Mouse (Mus musculus) C2C12 (cell line): ENCODE data around the gene Slc5a7. TPM values are rescaled to one million over a fixed set of nuclear protein-coding genes. Genes with fewer than 3 reads are reported as not detected.

ENCODE experiments used
- H3K27me3 ChIP-seq: one replicate; pipeline ENCODE4 v1.6.1; 2011; ENCODE audit not compliant: control insufficient read depth, insufficient read depth, insufficient read length
- H3K36me3 ChIP-seq: one replicate; pipeline ENCODE4 v1.6.1; 2011; ENCODE audit not compliant: control insufficient read depth, insufficient read depth
- H3K4me3 ChIP-seq: one replicate; pipeline ENCODE4 v1.5.1; 2011; ENCODE audit warnings: mild to moderate bottlenecking, control low read depth; ENCODE audit not compliant: poor library complexity, insufficient read depth, severe bottlenecking
- H3K79me2 ChIP-seq: one replicate; pipeline ENCODE4 v1.6.1; 2011; ENCODE audit not compliant: control insufficient read depth, insufficient read depth
- H3K79me3 ChIP-seq: one replicate; pipeline ENCODE4 v1.6.1; 2011; ENCODE audit warnings: low read depth, control low read depth
- H3ac ChIP-seq: one replicate; pipeline ENCODE3; 2011; ENCODE audit warnings: low read depth; ENCODE audit not compliant: control insufficient read depth, insufficient read length
- CEBPB ChIP-seq: IDR thresholded peaks from one replicate; pipeline ENCODE4 v1.6.1; 2011; ENCODE audit warnings: low read depth, mild to moderate bottlenecking, control low read depth, moderate library complexity
- CTCF ChIP-seq: IDR thresholded peaks from one replicate; pipeline ENCODE4 v1.5.1; 2011; ENCODE audit not compliant: control insufficient read depth, insufficient read depth, insufficient read length
- FOSL1 ChIP-seq: IDR thresholded peaks from one replicate; pipeline ENCODE4 v1.8.0; 2011; ENCODE audit warnings: mild to moderate bottlenecking, low read length; ENCODE audit not compliant: poor library complexity, insufficient read depth, severe bottlenecking
- MAX ChIP-seq: IDR thresholded peaks from one replicate; pipeline ENCODE4 v1.6.1; 2011; ENCODE audit warnings: mild to moderate bottlenecking, control low read depth
- MYOD1 ChIP-seq: IDR thresholded peaks from one replicate; pipeline ENCODE4 v1.6.1; 2011; ENCODE audit warnings: low read depth; ENCODE audit not compliant: control insufficient read depth, insufficient read length
- MYOG ChIP-seq: IDR thresholded peaks from one replicate; pipeline ENCODE4 v1.6.1; 2011; ENCODE audit not compliant: control insufficient read depth, insufficient read length; ENCODE audit errors: extremely low read depth
- USF1 ChIP-seq: IDR thresholded peaks from one replicate; pipeline ENCODE4 v1.6.1; 2011; ENCODE audit warnings: low read depth, mild to moderate bottlenecking, control low read depth, moderate library complexity
- long read RNA-seq, 2 experiments: library from polyadenylated mRNA; unstranded; transcript quantifications; one replicate each; pipeline ENCODE4 v2.0.0; 2019 to 2020
- polyA plus RNA-seq: library from polyadenylated mRNA; unstranded; fragments of >200 nt; fragmentation: generic; extraction: Trizol; gene quantifications from one replicate; pipeline ENCODE4 v1.2.1, GENCODE M21; 2012; ENCODE audit warnings: missing spikeins

Gene Slc5a7
- polyA plus RNA-seq = 0.04 TPM
- long read RNA-seq, experiment 1 = 0 reads
- long read RNA-seq, experiment 2, partial matches to known transcripts = 0 of 2 reads
- long read RNA-seq, experiment 2, other reads (novel, unspliced or antisense) = 2 of 2 reads

DNA sequence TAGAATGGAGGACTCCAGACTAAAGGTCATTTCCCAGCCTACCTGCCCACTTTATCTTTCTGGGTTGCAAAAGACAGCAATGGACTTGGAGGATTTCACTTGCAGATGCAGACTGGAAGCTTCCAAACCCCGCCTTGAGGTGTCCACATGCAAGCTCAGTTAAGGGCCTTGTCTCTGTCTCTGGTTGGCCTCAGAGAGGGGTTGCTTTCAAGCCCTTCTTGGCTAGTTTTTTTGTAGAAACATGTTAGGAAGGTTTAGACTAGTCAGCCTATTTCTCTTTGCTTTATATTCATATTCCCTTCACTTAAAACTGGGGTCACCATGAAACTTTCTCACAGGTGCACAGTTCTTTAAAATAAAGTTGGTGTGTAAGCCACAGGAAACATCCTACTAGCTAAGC lies at the start of gene Slc5a7:
Slc5a7 (minus strand) TSS at position 101 of the 400 bp plus-strand sequence.
- H3K4me3 ChIP-seq = no peak within 1 kb of the TSS
- no peaks in the 10 kb centered on the region for H3K79me3 ChIP-seq
- H3K36me3 ChIP-seq = no peaks in the 10 kb centered on the region
- no peak within 1 kb of the TSS for H3ac ChIP-seq
- H3K27me3 ChIP-seq = no peaks in the 10 kb centered on the region
- H3K79me2 ChIP-seq = no peaks in the 10 kb centered on the region
- TF ChIP-seq USF1 (no peak), MYOG (no peak), MYOD1 (no peak), CTCF (no peak), MAX (no peak), CEBPB (no peak), FOSL1 (no peak)

DNA sequence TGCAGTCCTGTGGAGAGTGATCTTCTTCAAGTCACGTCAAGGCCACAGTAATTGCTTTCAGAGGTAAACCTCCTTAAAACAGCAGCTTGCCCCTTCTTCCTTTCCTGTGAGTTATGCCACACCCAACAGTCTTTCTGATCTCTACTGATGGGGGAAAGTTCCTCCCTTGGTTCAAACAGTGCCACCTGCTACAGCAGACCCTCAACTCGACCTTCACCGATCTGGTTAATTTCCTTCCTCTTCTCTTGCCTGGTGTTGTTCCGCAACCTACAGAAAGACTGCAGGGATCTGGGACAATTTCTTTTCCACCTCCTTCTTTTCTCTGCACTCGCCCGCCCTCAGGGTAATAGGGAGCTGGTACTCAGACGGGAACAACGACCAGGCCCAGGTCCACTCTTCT lies 48.8 kb upstream of the Slc5a7 start:
- H3K79me3 ChIP-seq = no peaks in the 10 kb centered on the region
- no peaks in the 10 kb centered on the region for H3K36me3 ChIP-seq
- H3ac ChIP-seq = no peak overlapping the region
- no peak overlapping the region for H3K4me3 ChIP-seq
- H3K79me2 ChIP-seq = no peaks in the 10 kb centered on the region
- H3K27me3 ChIP-seq = no peaks in the 10 kb centered on the region
- no peak for TF ChIP-seq MYOD1
- no peak for TF ChIP-seq CEBPB
- no peak for TF ChIP-seq MAX
- no peak for TF ChIP-seq FOSL1
- no peak for TF ChIP-seq CTCF
- no peak for TF ChIP-seq USF1
- TF ChIP-seq MYOG = no peak

DNA sequence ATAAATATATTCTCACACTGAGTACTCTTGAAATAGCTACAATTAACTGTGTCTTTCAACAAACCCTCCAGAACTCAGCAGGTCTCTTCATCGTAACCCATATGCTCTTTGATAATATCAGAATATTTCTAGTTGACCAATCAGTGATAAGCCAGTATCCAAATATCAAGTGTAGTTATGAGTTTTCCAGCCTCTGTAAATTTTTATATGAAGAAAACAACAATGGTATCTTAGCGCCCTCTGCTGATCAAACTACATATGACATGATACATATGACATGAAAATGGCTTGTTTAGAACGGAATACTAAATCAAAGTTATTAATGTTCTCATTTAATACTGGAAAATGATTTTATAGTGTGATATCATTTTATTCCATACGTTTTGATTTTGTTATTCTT lies 44.6 kb upstream of the Slc5a7 start:
- no peaks in the 10 kb centered on the region for H3K27me3 ChIP-seq
- H3K36me3 ChIP-seq = no peaks in the 10 kb centered on the region
- no peaks in the 10 kb centered on the region for H3K79me2 ChIP-seq
- H3ac ChIP-seq = no peak overlapping the region
- no peak overlapping the region for H3K4me3 ChIP-seq
- H3K79me3 ChIP-seq = no peaks in the 10 kb centered on the region
- TF ChIP-seq CTCF = no peak
- no peak for TF ChIP-seq MAX
- TF ChIP-seq FOSL1 = no peak
- no peak for TF ChIP-seq USF1
- TF ChIP-seq MYOG = no peak
- TF ChIP-seq CEBPB = no peak
- no peak for TF ChIP-seq MYOD1

DNA sequence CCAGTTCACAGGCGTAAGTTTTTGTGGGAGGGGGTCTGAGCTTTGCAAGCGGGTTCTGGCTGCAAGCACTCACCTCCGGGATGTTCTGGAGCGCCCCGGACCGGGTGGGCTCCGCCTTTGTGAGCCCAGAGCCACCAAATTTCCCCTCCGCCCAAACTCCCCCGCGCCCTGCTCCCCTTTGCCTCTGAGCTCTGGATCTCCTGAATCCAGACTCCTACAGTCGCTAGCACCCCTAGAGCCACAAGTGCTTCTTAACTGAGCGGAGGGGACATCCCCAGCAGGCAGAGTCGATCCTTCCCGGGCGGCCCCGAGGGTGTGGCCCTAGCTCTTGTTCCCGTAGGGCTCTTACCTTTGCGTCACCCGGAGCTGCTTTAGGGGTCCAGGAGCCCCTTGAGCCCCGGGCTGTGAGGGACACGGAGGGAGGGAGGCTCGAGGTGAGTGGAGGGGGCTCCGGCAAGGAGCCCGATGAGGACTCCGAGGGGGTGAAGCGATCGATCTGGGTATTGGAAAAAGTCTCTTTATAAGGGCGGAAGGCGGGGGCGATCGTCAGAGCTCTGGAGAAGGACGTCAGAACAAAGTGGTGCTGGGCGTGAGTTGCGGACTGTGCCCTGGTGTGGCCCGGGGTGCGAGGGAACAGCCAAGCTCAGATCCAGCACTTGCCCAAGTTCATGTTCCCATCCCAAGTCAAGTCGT lies 456 bp downstream of the Slc5a7 start:
- TF ChIP-seq FOSL1 (no peak), MYOG (no peak), CEBPB (no peak), CTCF (no peak), USF1 (no peak), MYOD1 (no peak), MAX (no peak)
- Histone ChIP-seq H3K79me2 (no peaks in the 10 kb centered on the region), H3ac (no peak overlapping the region), H3K79me3 (no peaks in the 10 kb centered on the region), H3K27me3 (no peaks in the 10 kb centered on the region), H3K4me3 (no peak overlapping the region), H3K36me3 (no peaks in the 10 kb centered on the region)

DNA sequence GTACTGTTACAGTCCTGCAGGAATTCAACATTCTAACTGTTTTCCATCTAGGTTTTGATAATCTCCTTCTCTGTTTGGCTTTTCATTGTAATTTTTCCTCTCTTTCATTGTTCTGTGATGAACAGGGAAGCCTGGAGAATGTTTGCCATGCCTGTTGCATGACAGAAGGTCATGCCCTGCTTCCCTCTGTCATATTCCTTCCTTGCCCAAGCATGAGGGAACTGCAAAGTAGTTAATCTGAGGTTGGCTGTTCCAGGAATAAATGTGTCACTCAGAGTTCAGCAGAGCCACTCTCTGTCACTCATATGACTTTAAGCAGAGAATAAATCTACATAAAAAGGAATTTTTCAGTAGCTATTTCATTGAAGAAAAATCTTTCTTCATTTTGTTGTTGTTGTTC lies 48.1 kb downstream of the Slc5a7 start:
- Histone ChIP-seq H3K79me3 (no peaks in the 10 kb centered on the region), H3K27me3 (no peaks in the 10 kb centered on the region), H3K36me3 (no peaks in the 10 kb centered on the region), H3ac (no peak overlapping the region), H3K79me2 (no peaks in the 10 kb centered on the region), H3K4me3 (no peak overlapping the region)
- TF ChIP-seq FOSL1 (no peak), CTCF (no peak), MYOD1 (no peak), MAX (no peak), MYOG (no peak), USF1 (no peak), CEBPB (no peak)
